Mouse (Mus musculus): ENCODE measurements around the gene Olfr70. TPM values are rescaled to one million over a fixed set of nuclear protein-coding genes. Genes with fewer than 3 reads are reported as not detected.

Gene Olfr70
- total and polyA plus RNA-seq, 3 experiments, result not detected

- dilution Hi-C loops (cut with MboI; ENCODE audit: extremely low pct_ligation_motif_present, extremely low pct_unique_long_range_greater_than_20kb, low sequenced_read_pairs) (no loop called here), in situ Hi-C loops (cut with MboI; ENCODE audit: low pct_ligation_motif_present, low pct_unique_long_range_greater_than_20kb, low sequenced_read_pairs) (loop anchor here (10.0 kb wide), 1 partner anchor 89 kb away; no protein-coding TSS in a partner anchor)
- Histone ChIP-seq H3K79me2 (replicated peaks; ENCODE audit: control insufficient read depth, extremely low read depth, insufficient read depth, poor library complexity, severe bottlenecking) (no peaks in the 10 kb centered on the region), H3K4me3 (replicated peaks in 1 of 3; ENCODE audit: low read depth in 2 of 3, low read length in 2 of 3, poor library complexity in 1 of 3) (no peak overlapping the region), H3K27ac (ENCODE audit: insufficient read depth, low read depth) (no peak overlapping the region), H3K27me3 (replicated peaks) (peaks cover 79% of the 10 kb centered on the region), H3K9ac (ENCODE audit: insufficient read depth, low read depth) (no peak overlapping the region), H3K4me1 (ENCODE audit: control insufficient read depth in 1 of 2, insufficient read depth in 2 of 2) (no peaks in the 10 kb centered on the region), H3K4me2 (ENCODE audit: insufficient read depth, low read depth, poor library complexity, severe bottlenecking) (no peak overlapping the region), H3K9me3 (replicated peaks; ENCODE audit: low read length) (peaks cover 6% of the 10 kb centered on the region), H3K36me3 (replicated peaks in 1 of 2; ENCODE audit: control insufficient read depth in 1 of 2, insufficient read depth in 1 of 2, low read length in 1 of 2) (no peaks in the 10 kb centered on the region)
- TF ChIP-seq IRF4 (IDR thresholded peaks at IDR 0.05; ENCODE audit: low read depth, low read length) (no peak), BHLHE40 (IDR thresholded peaks at IDR 0.05; ENCODE audit: low read depth, low read length) (peak; percentile 34; the same call in 1 of the 2 replicates)
- no peak for DNase-seq (ENCODE audit: extremely low read depth)
These were observed 13.1 kb upstream of the Olfr70 start for GRCm38 (mm10) chr4:43713652-43714219.

- no peaks in the 10 kb centered on the region for H3K79me2 ChIP-seq (replicated peaks; ENCODE audit: control insufficient read depth, extremely low read depth, insufficient read depth, poor library complexity, severe bottlenecking)
- no peak overlapping the region for H3K4me3 ChIP-seq (replicated peaks in 1 of 3; ENCODE audit: low read depth in 2 of 3, low read length in 2 of 3, poor library complexity in 1 of 3)
- H3K27ac ChIP-seq (ENCODE audit: insufficient read depth, low read depth), result no peak overlapping the region
- no peaks in the 10 kb centered on the region for H3K4me1 ChIP-seq (ENCODE audit: control insufficient read depth in 1 of 2, insufficient read depth in 2 of 2)
- H3K4me2 ChIP-seq (ENCODE audit: insufficient read depth, low read depth, poor library complexity, severe bottlenecking), result no peak overlapping the region
- no peaks in the 10 kb centered on the region for H3K9me3 ChIP-seq (replicated peaks; ENCODE audit: low read length)
- DNase-seq (ENCODE audit: extremely low read depth), result peak; percentile 45
- in situ Hi-C loops (cut with MboI; ENCODE audit: low pct_ligation_motif_present, low pct_unique_long_range_greater_than_20kb, low sequenced_read_pairs) (loop anchor here (10.0 kb wide), 1 partner anchor 87 kb away; no protein-coding TSS in a partner anchor), dilution Hi-C loops (cut with MboI; ENCODE audit: extremely low pct_ligation_motif_present, extremely low pct_unique_long_range_greater_than_20kb, low sequenced_read_pairs) (no loop called here)
- H3K36me3 ChIP-seq (replicated peaks in 1 of 2; ENCODE audit: control insufficient read depth in 1 of 2, insufficient read depth in 1 of 2, low read length in 1 of 2), result no peaks in the 10 kb centered on the region
- no peak overlapping the region for H3K9ac ChIP-seq (ENCODE audit: insufficient read depth, low read depth)
- peaks cover 87% of the 10 kb centered on the region for H3K27me3 ChIP-seq (replicated peaks)
- TF ChIP-seq MAX (IDR thresholded peaks at IDR 0.05; ENCODE audit: low read length) (no peak), ETS1 (conservative IDR thresholded peaks at IDR 0.05; ENCODE audit: low read depth, low read length) (no peak), BHLHE40 (IDR thresholded peaks at IDR 0.05; ENCODE audit: low read depth, low read length) (no peak), MEF2A (IDR thresholded peaks at IDR 0.05; ENCODE audit: borderline replicate concordance, low read depth, low read length) (peak; percentile 65; the same call in 1 of the 2 replicates), ZC3H11A (IDR thresholded peaks at IDR 0.05; ENCODE audit: low read depth, low read length) (peak; percentile 53), USF2 (conservative IDR thresholded peaks at IDR 0.05; ENCODE audit: low read depth, low read length) (no peak), SMC3 (IDR thresholded peaks at IDR 0.05; ENCODE audit: low read depth, low read length) (peak; percentile 96), CTCF (conservative IDR thresholded peaks at IDR 0.05 in 1 of 2, IDR thresholded peaks at IDR 0.05 in 1 of 2; ENCODE audit: low read depth in 2 of 2, low read length in 2 of 2) (peak; percentile 77 to 93), RAD21 (IDR thresholded peaks at IDR 0.05; ENCODE audit: low read depth, low read length) (peak; percentile 67), ZNF384 (IDR thresholded peaks at IDR 0.05; ENCODE audit: low read depth, low read length) (no peak)
These were observed 11.2 kb upstream of the Olfr70 start for GRCm38 (mm10) chr4:43711821-43712220.

DNA sequence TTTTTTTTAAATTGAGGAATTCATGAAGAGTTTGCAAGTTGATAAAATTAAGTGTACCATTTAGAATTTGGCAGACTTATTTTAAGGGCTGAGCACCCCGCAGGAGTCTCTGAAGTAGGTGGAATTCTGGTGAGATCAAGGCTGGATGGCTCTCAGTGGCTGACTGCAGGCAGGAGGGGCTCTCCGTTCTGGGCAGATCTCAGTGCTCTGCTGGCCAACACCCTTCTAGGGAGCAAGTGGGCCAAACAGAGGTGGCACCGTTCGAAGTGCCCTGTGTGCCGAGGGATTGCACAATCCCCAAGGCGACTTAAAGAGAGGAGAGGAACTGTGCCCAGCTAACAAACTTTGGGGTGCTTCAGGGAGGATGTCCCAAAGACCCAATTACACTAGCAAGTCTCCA, 9.3 kb upstream of the Olfr70 start, which contains the start of gene Olfr71:
Olfr71 (minus strand) TSS at position 387 of the 400 bp plus-strand sequence.
- H3K36me3 ChIP-seq (replicated peaks in 1 of 2; ENCODE audit: control insufficient read depth in 1 of 2, insufficient read depth in 1 of 2, low read length in 1 of 2), result no peaks in the 10 kb centered on the region
- no peak for DNase-seq (ENCODE audit: extremely low read depth)
- TF ChIP-seq UBTF (IDR thresholded peaks at IDR 0.05; ENCODE audit: low read depth, low read length) (no peak), ZC3H11A (IDR thresholded peaks at IDR 0.05; ENCODE audit: low read depth, low read length) (no peak), ZKSCAN1 (IDR thresholded peaks at IDR 0.05; ENCODE audit: borderline replicate concordance, low read depth, low read length) (no peak), CHD1 (IDR thresholded peaks at IDR 0.05; ENCODE audit: low read depth, low read length) (no peak), POLR2AphosphoS2 (IDR thresholded peaks at IDR 0.05; ENCODE audit: low read depth, low read length) (no peak), USF1 (IDR thresholded peaks at IDR 0.05; ENCODE audit: low read depth, low read length) (no peak)
- no peak within 1 kb of the TSS for H3K27ac ChIP-seq (ENCODE audit: insufficient read depth, low read depth)
- no peaks in the 10 kb centered on the region for H3K79me2 ChIP-seq (replicated peaks; ENCODE audit: control insufficient read depth, extremely low read depth, insufficient read depth, poor library complexity, severe bottlenecking)
- H3K4me1 ChIP-seq (ENCODE audit: control insufficient read depth in 1 of 2, insufficient read depth in 2 of 2), result no peaks in the 10 kb centered on the region
- H3K4me3 ChIP-seq (replicated peaks in 1 of 3; ENCODE audit: low read depth in 2 of 3, low read length in 2 of 3, poor library complexity in 1 of 3), result no peak within 1 kb of the TSS
- dilution Hi-C loops (cut with MboI; ENCODE audit: extremely low pct_ligation_motif_present, extremely low pct_unique_long_range_greater_than_20kb, low sequenced_read_pairs), result no loop called here
- H3K4me2 ChIP-seq (ENCODE audit: insufficient read depth, low read depth, poor library complexity, severe bottlenecking), result no peak within 1 kb of the TSS
- H3K9me3 ChIP-seq (replicated peaks; ENCODE audit: low read length), result no peaks in the 10 kb centered on the region
- H3K9ac ChIP-seq (ENCODE audit: insufficient read depth, low read depth), result no peak within 1 kb of the TSS
- H3K27me3 ChIP-seq (replicated peaks), result peaks cover 87% of the 10 kb centered on the region
- in situ Hi-C loops (cut with MboI; ENCODE audit: low pct_ligation_motif_present, low pct_unique_long_range_greater_than_20kb, low sequenced_read_pairs), result loop anchor here (10.0 kb wide), 1 partner anchor 85 kb away; no protein-coding TSS in a partner anchor

Data from CH12.LX (cell line).